Mouse (Mus musculus) intestine, embryonic 14.5 days (tissue): Measurements from ENCODE around the gene Fam20a. TPM values are rescaled to one million over a fixed set of nuclear protein-coding genes. Genes with fewer than 3 reads are reported as not detected.

Experiments used
- ATAC-seq: fragments of 200-750 bp; cut with Nextera tagmentation; replicated peaks from 2 replicates; pipeline ENCODE4 v1.8.0; 2017; ENCODE audit warnings: low read depth, moderate number of reproducible peaks, moderate TSS enrichment, moderate library complexity; ENCODE audit not compliant: low FRiP score, low TSS enrichment
- DNase-seq: peaks from one replicate; pipeline ENCODE4 v3.0.0-alpha.2; 2018; ENCODE audit warnings: low spot score
- H3K27ac ChIP-seq: fragments of 300-500 bp; sonication (generic); 2 replicates; pipeline ENCODE4 v1.5.1; 2014; ENCODE audit warnings: low read depth, mild to moderate bottlenecking, control low read depth
- H3K27me3 ChIP-seq: fragments of 300-500 bp; sonication (generic); replicated peaks from 2 replicates; pipeline ENCODE4 v1.6.1; 2014; ENCODE audit warnings: low read length, control low read depth; ENCODE audit not compliant: control insufficient read depth, insufficient read depth
- H3K36me3 ChIP-seq: fragments of 300-500 bp; sonication (generic); 2 replicates; pipeline ENCODE4 v1.6.1; 2014; ENCODE audit warnings: low read length, control low read depth; ENCODE audit not compliant: control insufficient read depth, insufficient read depth
- H3K4me1 ChIP-seq: fragments of 300-500 bp; sonication (generic); replicated peaks from 2 replicates; pipeline ENCODE4 v1.6.1; 2014; ENCODE audit warnings: low read length, control low read depth, mixed read lengths; ENCODE audit not compliant: control insufficient read depth, insufficient read depth
- H3K4me2 ChIP-seq: fragments of 300-500 bp; sonication (generic); 2 replicates; pipeline ENCODE4 v1.6.1; 2014; ENCODE audit warnings: low read length
- H3K4me3 ChIP-seq: fragments of 300-500 bp; sonication (generic); 2 replicates; pipeline ENCODE4 v1.5.1; 2014; ENCODE audit warnings: low read depth, low read length, control low read depth, mixed read lengths
- H3K9ac ChIP-seq: fragments of 300-500 bp; sonication (generic); 2 replicates; pipeline ENCODE4 v1.6.1; 2014; ENCODE audit warnings: mild to moderate bottlenecking, low read length
- H3K9me3 ChIP-seq: fragments of 300-500 bp; sonication (generic); 2 replicates; pipeline ENCODE4 v1.6.1; 2016; ENCODE audit warnings: low read length, control low read depth; ENCODE audit not compliant: control insufficient read depth
- WGBS: fragments of 180-500 bp; shearing (Covaris S2); extraction: QIAGEN DNeasy Blood & Tissue Kit; methylation state at CpG from one replicate; pipeline ENCODE4 v1.1.7; 2014; 5-methylcytosine and 5-hydroxymethylcytosine counted together
- polyA plus RNA-seq: library from polyadenylated mRNA; unstranded; fragments of >200 nt; fragmentation: Nextera tagmentation; extraction: Ambion mirVana; gene quantifications from 2 replicates; pipeline ENCODE4 v1.2.1, GENCODE M21; 2014

The Fam20a gene
- polyA plus RNA-seq, 1 experiment from 2014 or later, result 1.7 TPM

DNA sequence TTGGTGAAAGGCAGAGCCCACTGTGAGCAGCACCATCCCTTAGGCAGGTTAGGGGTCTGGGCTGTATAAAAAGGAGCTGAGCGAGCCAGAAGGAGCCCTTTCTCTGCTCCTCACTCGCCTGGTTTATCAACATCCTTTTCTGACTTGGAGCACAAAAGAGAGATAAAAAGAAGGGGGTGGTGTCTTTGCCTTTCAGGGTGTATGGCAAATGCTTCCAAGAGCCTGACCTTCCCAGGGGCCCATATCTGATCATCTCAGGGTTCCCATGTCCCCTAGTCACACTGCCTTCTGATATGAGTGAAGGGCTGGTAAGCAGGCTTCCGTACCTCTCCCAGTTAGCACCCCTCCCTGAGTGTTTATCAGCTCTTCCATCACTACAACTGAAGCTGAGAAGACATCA, 94.0 kb downstream of the Fam20a start:
- H3K27ac ChIP-seq, result no peak overlapping the region
- no peak overlapping the region for H3K4me3 ChIP-seq
- peaks cover 4% of the 10 kb centered on the region; the same call in 1 of the 2 replicates for H3K4me1 ChIP-seq
- no peaks in the 10 kb centered on the region for H3K36me3 ChIP-seq
- WGBS, result 84% methylated on average over 3 of the region's 3 CpGs
- no peak for DNase-seq
- no peaks in the 10 kb centered on the region for H3K27me3 ChIP-seq
- no peak for ATAC-seq
- H3K4me2 ChIP-seq, result no peak overlapping the region
- H3K9me3 ChIP-seq, result no peaks in the 10 kb centered on the region
- no peak overlapping the region for H3K9ac ChIP-seq

DNA sequence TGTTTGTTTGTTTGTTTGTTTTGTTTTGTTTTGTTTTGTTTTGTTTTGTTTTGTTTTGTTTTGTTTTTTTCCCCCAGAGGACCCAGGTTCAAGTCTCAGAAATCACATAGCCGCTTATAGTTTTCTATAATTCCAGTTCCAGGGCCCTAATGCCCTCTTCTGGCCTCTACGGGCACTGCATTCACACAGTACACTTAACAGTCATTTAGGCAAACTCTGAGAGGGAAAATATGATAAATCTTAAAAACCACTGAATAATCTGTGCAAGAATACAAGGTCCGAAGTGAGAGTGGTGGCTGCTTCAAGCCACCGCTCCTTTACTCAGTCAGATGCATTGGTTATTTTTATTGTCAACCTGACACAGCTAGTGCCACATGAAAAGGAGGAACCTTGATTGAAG, 94.4 kb downstream of the Fam20a start:
- Histone ChIP-seq H3K36me3 (no peaks in the 10 kb centered on the region), H3K27me3 (no peaks in the 10 kb centered on the region), H3K9me3 (no peaks in the 10 kb centered on the region), H3K27ac (no peak overlapping the region), H3K9ac (no peak overlapping the region), H3K4me1 (peaks cover 7% of the 10 kb centered on the region; the same call in 1 of the 2 replicates), H3K4me3 (no peak overlapping the region), H3K4me2 (no peak overlapping the region)
- ATAC-seq, result no peak
- DNase-seq, result no peak
- 88% methylated on average over 4 of the region's 4 CpGs for WGBS

- H3K4me2 ChIP-seq, result no peak overlapping the region; the same call in 1 of the 2 replicates
- H3K9ac ChIP-seq, result no peak overlapping the region
- DNase-seq (no peak), ATAC-seq (no peak)
- peaks cover 11% of the 10 kb centered on the region for H3K4me1 ChIP-seq
- WGBS, result 69% methylated on average over 7 of the region's 7 CpGs
- no peaks in the 10 kb centered on the region for H3K9me3 ChIP-seq
- H3K4me3 ChIP-seq, result no peak overlapping the region
- H3K27ac ChIP-seq, result no peak overlapping the region
- H3K36me3 ChIP-seq, result no peaks in the 10 kb centered on the region
- H3K27me3 ChIP-seq, result no peaks in the 10 kb centered on the region
Measured at GRCm38 (mm10) chr11:109623238-109623637, 98.8 kb downstream of the Fam20a start.

DNA sequence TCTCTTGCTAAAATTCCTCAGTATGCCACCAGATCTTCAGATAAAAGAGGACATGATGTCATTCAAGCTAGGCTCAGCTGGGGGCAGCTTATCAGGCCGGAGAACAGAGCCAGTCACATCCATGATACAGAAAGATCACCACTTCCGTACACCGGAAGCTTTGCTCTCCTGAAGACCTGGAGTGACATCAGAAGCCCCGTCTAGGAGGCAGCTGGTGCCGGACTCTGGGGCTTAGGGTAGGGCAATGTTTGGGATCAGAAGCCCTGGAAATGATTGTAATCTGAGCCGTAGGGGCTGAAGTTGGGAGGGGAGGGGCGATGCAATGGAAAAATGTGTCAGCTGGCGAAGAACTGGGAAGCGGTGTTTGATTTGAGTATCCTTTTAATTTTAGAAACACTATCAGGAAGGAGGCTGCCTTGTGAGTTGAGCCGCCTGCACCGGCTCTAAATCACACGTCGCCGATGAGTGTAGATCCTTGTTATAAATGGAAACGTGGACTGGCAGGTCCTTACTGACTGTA, 99.5 kb downstream of the Fam20a start:
- no peaks in the 10 kb centered on the region for H3K36me3 ChIP-seq
- H3K9me3 ChIP-seq, result no peaks in the 10 kb centered on the region
- H3K4me2 ChIP-seq, result peak overlapping the region; percentile 49
- 12% methylated on average over 15 of the region's 15 CpGs for WGBS
- DNase-seq (no peak), ATAC-seq (no peak)
- no peak overlapping the region for H3K9ac ChIP-seq
- H3K27ac ChIP-seq, result peak overlapping the region; percentile 34; the same call in 1 of the 2 replicates
- no peaks in the 10 kb centered on the region for H3K27me3 ChIP-seq
- peaks cover 11% of the 10 kb centered on the region for H3K4me1 ChIP-seq
- 0 out of 2 replicates have a peak overlapping the region, but pooled peaks have one; percentile 8 for H3K4me3 ChIP-seq

DNA sequence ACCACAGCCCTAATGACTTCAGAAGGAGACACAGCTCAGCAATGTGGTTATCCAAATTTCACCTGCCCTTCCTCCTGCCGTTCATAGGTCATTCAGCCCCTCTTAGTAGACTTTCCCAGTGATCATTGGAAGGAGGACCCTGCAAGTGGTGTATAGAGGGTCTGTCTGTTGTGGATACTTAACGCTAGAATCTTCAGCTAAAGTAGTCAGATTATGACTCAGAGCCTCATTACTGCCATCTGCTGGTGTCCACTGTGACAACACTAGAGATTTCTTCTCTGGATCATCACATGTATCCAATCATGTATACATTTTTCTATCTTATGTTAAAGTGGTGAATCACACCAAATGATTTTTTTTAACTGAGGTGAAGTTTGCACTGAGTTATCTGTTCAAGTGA, 100.9 kb downstream of the Fam20a start:
- H3K9me3 ChIP-seq, result no peaks in the 10 kb centered on the region
- peaks cover 11% of the 10 kb centered on the region for H3K4me1 ChIP-seq
- DNase-seq (peak; percentile 82), ATAC-seq (no peak)
- no peak overlapping the region for H3K4me2 ChIP-seq
- H3K4me3 ChIP-seq, result no peak overlapping the region
- no peaks in the 10 kb centered on the region for H3K27me3 ChIP-seq
- 4% methylated on average over 2 of the region's 2 CpGs for WGBS
- no peaks in the 10 kb centered on the region for H3K36me3 ChIP-seq
- no peak overlapping the region for H3K9ac ChIP-seq
- H3K27ac ChIP-seq, result no peak overlapping the region

DNA sequence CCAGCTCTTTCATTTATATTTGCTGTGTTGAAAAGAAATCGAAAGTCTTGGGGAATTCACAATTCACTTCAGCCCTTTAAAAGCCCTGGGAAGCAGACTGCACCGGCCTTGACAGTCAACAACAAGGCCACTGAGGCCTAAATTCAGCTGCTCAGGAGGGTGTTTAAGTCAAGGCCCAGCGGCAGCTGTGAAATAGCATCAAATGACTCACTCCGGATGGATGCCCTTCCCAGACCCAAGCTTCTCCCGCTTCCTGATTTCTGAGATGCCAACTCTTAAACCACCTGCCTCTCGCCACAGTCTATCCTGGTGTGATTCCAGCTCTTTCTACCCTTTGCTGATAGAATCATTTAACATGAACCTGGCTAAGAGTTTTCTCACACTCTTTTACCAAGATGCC, 101.7 kb downstream of the Fam20a start:
- Histone ChIP-seq H3K36me3 (no peaks in the 10 kb centered on the region), H3K4me1 (peaks cover 11% of the 10 kb centered on the region), H3K4me2 (no peak overlapping the region), H3K9ac (no peak overlapping the region), H3K27ac (no peak overlapping the region), H3K4me3 (no peak overlapping the region), H3K9me3 (no peaks in the 10 kb centered on the region), H3K27me3 (no peaks in the 10 kb centered on the region)
- ATAC-seq (no peak), DNase-seq (no peak)
- 79% methylated on average over 6 of the region's 6 CpGs for WGBS

Other genes starting within 250 kb of the Fam20a start
- gene Arsg, start 248.9 kb downstream of the Fam20a start, polyA plus RNA-seq, result 2.8 and 3.9 TPM in 2 replicates
- gene Slc16a6, start 248.7 kb downstream of the Fam20a start, polyA plus RNA-seq, result 7.1 and 7.3 TPM in 2 replicates
- gene Wipi1, start 110.3 kb downstream of the Fam20a start, polyA plus RNA-seq, result 18.0 and 18.2 TPM in 2 replicates
- gene Prkar1a, start 72.9 kb downstream of the Fam20a start, polyA plus RNA-seq, result 328 and 365 TPM in 2 replicates
- not detected in 2 replicates for gene 1700012B07Rik, start 105.8 kb upstream of the Fam20a start, polyA plus RNA-seq